In the genomic region with DNA sequence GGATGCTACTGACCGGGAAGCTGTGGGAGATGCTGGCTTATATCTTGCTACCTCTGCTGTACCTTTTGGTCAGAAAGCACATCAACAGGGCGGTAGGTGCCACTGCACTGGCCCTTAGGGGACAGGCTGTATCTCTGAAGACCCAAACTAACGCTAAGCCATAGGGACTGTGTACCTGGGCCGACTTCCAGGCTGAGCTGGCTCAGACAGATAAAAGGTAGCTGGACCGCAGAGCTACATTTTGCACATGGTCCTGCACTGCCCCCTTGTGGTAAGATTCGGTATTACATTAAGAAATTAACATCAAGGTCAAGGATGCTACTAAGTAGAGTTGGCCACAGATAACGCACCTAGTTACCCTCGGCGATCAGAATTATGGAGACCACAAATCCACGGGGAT, we compare ENCODE assay signal across 9 mouse cellular contexts. TPM values are rescaled to one million over a fixed set of nuclear protein-coding genes. Genes with fewer than 3 reads are reported as not detected.
DNase-seq lines count a peak whose midpoint lies in the region; ATAC-seq lines count a peak whose summit lies in the region.
"Had no signal": no experiment of that assay in that cellular context is flagged by ENCODE, and none has a peak within 500 bp of the region (broad histone marks: within the 10 kb centered on the region; RNA-seq: fewer than 3 reads in every experiment).

No protein-coding gene starts in this region.

- 0 out of 2 replicates have a peak, but pooled peaks cover 7% of the 10 kb centered on the region for H3K27me3 ChIP-seq in kidney, embryonic 14.5 days (ENCODE audit: control insufficient read depth, insufficient read depth, low read length)
- H3K27me3 ChIP-seq in neural tube, embryonic 15.5 days (replicated peaks), result 0 out of 2 replicates have a peak, but pooled peaks cover 12% of the 10 kb centered on the region

- no peak overlapping the region for H3K27ac ChIP-seq in kidney, embryonic 14.5 days (ENCODE audit: low read depth, low read length)
- H3K27ac ChIP-seq in neural tube, embryonic 15.5 days (replicated peaks), result no peak overlapping the region

- H3K36me3 ChIP-seq in kidney, embryonic 14.5 days (ENCODE audit: control insufficient read depth, insufficient read depth, low read length), result no peaks in the 10 kb centered on the region
- H3K36me3 ChIP-seq in neural tube, embryonic 15.5 days, result no peaks in the 10 kb centered on the region

- ATAC-seq in CD4-positive, CD25-positive, alpha-beta regulatory T cell, adult 4 months, result peak; percentile 65
- peak; percentile 70 for ATAC-seq in kidney, embryonic 14.5 days (ENCODE audit: low FRiP score, low TSS enrichment)
- ATAC-seq in neural tube, embryonic 15.5 days (ENCODE audit: low FRiP score), result peak; percentile 65; the same call in 1 of the 2 replicates

- H3K4me3 ChIP-seq in kidney, embryonic 14.5 days (ENCODE audit: low read length), result no peak overlapping the region
- no peak overlapping the region for H3K4me3 ChIP-seq in neural tube, embryonic 15.5 days (replicated peaks)

- H3K9ac ChIP-seq in kidney, embryonic 14.5 days (ENCODE audit: low read depth, low read length), result no peak overlapping the region
- no peak overlapping the region for H3K9ac ChIP-seq in neural tube, embryonic 15.5 days (replicated peaks)

- H3K4me1 ChIP-seq in kidney, embryonic 14.5 days (ENCODE audit: control insufficient read depth, insufficient read depth, low read length), result peaks cover 11% of the 10 kb centered on the region; the same call in 1 of the 2 replicates
- peaks cover 10% of the 10 kb centered on the region for H3K4me1 ChIP-seq in neural tube, embryonic 15.5 days

- 18% methylated on average over 10 of the region's 10 CpGs for WGBS in kidney, embryonic 14.5 days
- 18% methylated on average over 10 of the region's 10 CpGs for WGBS in neural tube, embryonic 15.5 days

- H3K4me2 ChIP-seq in kidney, embryonic 14.5 days (replicated peaks; ENCODE audit: low read depth, low read length), result no peak overlapping the region
- no peak overlapping the region for H3K4me2 ChIP-seq in neural tube, embryonic 15.5 days

- H3K9me3 ChIP-seq in kidney, embryonic 14.5 days (ENCODE audit: control insufficient read depth, low read length), result no peaks in the 10 kb centered on the region
- no peaks in the 10 kb centered on the region for H3K9me3 ChIP-seq in neural tube, embryonic 15.5 days (replicated peaks)

- peak; percentile 88 for DNase-seq in NIH3T3 (ENCODE audit: low read depth)
- peak; percentile 92 to 94 for DNase-seq in cerebellum, postnatal 14 days
- peak; percentile 47 to 67 for DNase-seq in gastrocnemius, adult 8-10 months (ENCODE audit: low spot score in 2 of 2)
- DNase-seq in lung, adult 18-20 months, result peak; percentile 37 to 59
- peak; percentile 65 for DNase-seq in urinary bladder, postnatal 14 days (ENCODE audit: low spot score)

RNA-seq across cellular contexts. Expression of gene Gpr157, which starts 11.7 kb away (rescaled TPM):
- under 1 TPM; 0.15 to 0.30 TPM for polyA plus RNA-seq in CD4-positive, CD25-positive, alpha-beta regulatory T cell, adult 4 months (2017; shearing (Covaris generic))
- 10 to 100 TPM; 32.3 to 43.2 (median 36.3) TPM for total RNA-seq in gastrocnemius, adult 8-10 months (2022)
- 0.20 and 0.24 TPM in 2 replicates for polyA plus RNA-seq in kidney, embryonic 14.5 days (2014; fragmentation: Nextera tagmentation; extraction: Ambion mirVana)
- polyA plus RNA-seq in neural tube, embryonic 15.5 days (2015; fragmentation: Nextera tagmentation; extraction: Ambion mirVana), result 0.67 and 0.74 TPM in 2 replicates

RNA-seq across cellular contexts. Expression of gene Slc2a5, which starts 20.2 kb away (rescaled TPM):
- not detected for polyA plus RNA-seq in CD4-positive, CD25-positive, alpha-beta regulatory T cell, adult 4 months (2017; shearing (Covaris generic))
- not detected for total RNA-seq in gastrocnemius, adult 8-10 months (2022)
- polyA plus RNA-seq in kidney, embryonic 14.5 days (2014; fragmentation: Nextera tagmentation; extraction: Ambion mirVana), result 0.91 and 2.2 TPM in 2 replicates
- 2.4 and 2.7 TPM in 2 replicates for polyA plus RNA-seq in neural tube, embryonic 15.5 days (2015; fragmentation: Nextera tagmentation; extraction: Ambion mirVana)

RNA-seq across cellular contexts. Expression of gene Slc2a7, which starts 49.9 kb away (rescaled TPM):
- not detected for polyA plus RNA-seq in CD4-positive, CD25-positive, alpha-beta regulatory T cell, adult 4 months (2017; shearing (Covaris generic))
- not detected for total RNA-seq in gastrocnemius, adult 8-10 months (2022)
- polyA plus RNA-seq in kidney, embryonic 14.5 days (2014; fragmentation: Nextera tagmentation; extraction: Ambion mirVana), result not detected in 2 replicates
- not detected in 2 replicates for polyA plus RNA-seq in neural tube, embryonic 15.5 days (2015; fragmentation: Nextera tagmentation; extraction: Ambion mirVana)
- total RNA-seq: layer of hippocampus, adult 8-10 months had no signal
